Mouse (Mus musculus) adrenal gland, postnatal 36 days (tissue): Measurements from ENCODE around the gene Tnik. TPM values are rescaled to one million over a fixed set of nuclear protein-coding genes. Genes with fewer than 3 reads are reported as not detected.

Source experiments
- DNase-seq, 2 experiments: peaks; one replicate each; pipeline ENCODE4 v3.0.0; 2021; ENCODE audit warnings: mixed read lengths in 1 of 2
- total RNA-seq, 2 experiments: library from RNA; stranded (reverse); gene quantifications; 2 replicates each; pipeline ENCODE4 v1.2.3; 2021

The Tnik gene
- total RNA-seq, 2 experiments from 2014 or later, result 10.6 to 17.0 TPM

- DNase-seq, result no peak
Observed at GRCm38 (mm10) chr3:28346476-28346875, 83.5 kb downstream of the Tnik start.

- DNase-seq, result no peak
Observed at GRCm38 (mm10) chr3:28348746-28349145, 85.7 kb downstream of the Tnik start.

- DNase-seq, result no peak
Observed at GRCm38 (mm10) chr3:28350147-28350801, 87.3 kb downstream of the Tnik start.

GRCm38 (mm10) chr3:28358391-28358790 lies 95.4 kb downstream of the Tnik start:
- DNase-seq, result no peak

GRCm38 (mm10) chr3:28359138-28359537 lies 96.1 kb downstream of the Tnik start:
- no peak for DNase-seq

GRCm38 (mm10) chr3:28361056-28361455 lies 98.0 kb downstream of the Tnik start:
- no peak for DNase-seq

- DNase-seq, result no peak
Observed at GRCm38 (mm10) chr3:28363441-28364125, 100.6 kb downstream of the Tnik start.

- no peak for DNase-seq
Observed at GRCm38 (mm10) chr3:28368746-28369145, 105.7 kb downstream of the Tnik start.

- no peak for DNase-seq
Observed at GRCm38 (mm10) chr3:28369266-28369665, 106.3 kb downstream of the Tnik start.

- DNase-seq, result peak; percentile 13 to 45
Observed at GRCm38 (mm10) chr3:28369698-28370097, 106.7 kb downstream of the Tnik start.

- no peak for DNase-seq
Observed at GRCm38 (mm10) chr3:28371583-28371982, 108.6 kb downstream of the Tnik start.

- no peak for DNase-seq
Observed at GRCm38 (mm10) chr3:28372459-28372858, 109.4 kb downstream of the Tnik start.

- DNase-seq, result no peak
Observed at GRCm38 (mm10) chr3:28374738-28375510, 111.9 kb downstream of the Tnik start.

- DNase-seq, result no peak
Observed at GRCm38 (mm10) chr3:28380224-28380623, 117.2 kb downstream of the Tnik start.

GRCm38 (mm10) chr3:28383526-28384126 lies 120.6 kb downstream of the Tnik start:
- no peak for DNase-seq

- no peak for DNase-seq
Observed at GRCm38 (mm10) chr3:28385199-28385975, 122.4 kb downstream of the Tnik start.

GRCm38 (mm10) chr3:28388540-28388939 lies 125.5 kb downstream of the Tnik start:
- no peak for DNase-seq

- DNase-seq, result no peak
Observed at GRCm38 (mm10) chr3:28390183-28390582, 127.2 kb downstream of the Tnik start.

- DNase-seq, result no peak
Observed at GRCm38 (mm10) chr3:28392542-28392941, 129.5 kb downstream of the Tnik start.

- DNase-seq, result no peak
Observed at GRCm38 (mm10) chr3:28398781-28399180, 135.8 kb downstream of the Tnik start.

- DNase-seq, result no peak
Observed at GRCm38 (mm10) chr3:28399593-28400216, 136.7 kb downstream of the Tnik start.
